Mouse (Mus musculus): ENCODE data around the gene Rpl7l1. TPM values are rescaled to one million over a fixed set of nuclear protein-coding genes. Genes with fewer than 3 reads are reported as not detected.

The Rpl7l1 gene
- 93.4 and 108 TPM in 2 replicates for polyA plus RNA-seq (2015; fragmentation: Nextera tagmentation; extraction: Ambion mirVana)

- H3K4me2 ChIP-seq = peak within 1 kb of the TSS; percentile 79
- H3K9ac ChIP-seq = peak within 1 kb of the TSS; percentile 85
- peak within 1 kb of the TSS; percentile 72 for H3K4me3 ChIP-seq
- peaks cover 17% of the 10 kb centered on the region for H3K4me1 ChIP-seq (replicated peaks)
- peaks cover 32% of the 10 kb centered on the region for H3K36me3 ChIP-seq
- H3K27ac ChIP-seq (replicated peaks) = peak within 1 kb of the TSS; percentile 92
- no peaks in the 10 kb centered on the region for H3K9me3 ChIP-seq
- no peaks in the 10 kb centered on the region for H3K27me3 ChIP-seq
- peak; percentile 97 for ATAC-seq (ENCODE audit: low read depth)
- WGBS = 1% methylated on average over 44 of the region's 44 CpGs
These were observed at the start of gene Rpl7l1 for GRCm38 (mm10) chr17:46782341-46783221. Gene Rpl7l1 (minus strand): TSS chr17:46782672.

- WGBS = 82% methylated on average over 11 of the region's 11 CpGs
These were observed 47.5 kb upstream of the Rpl7l1 start for GRCm38 (mm10) chr17:46829856-46830535.

GRCm38 (mm10) chr17:46828935-46829334 is 46.5 kb upstream of the Rpl7l1 start:
- Histone ChIP-seq H3K9me3 (no peaks in the 10 kb centered on the region), H3K9ac (no peak overlapping the region), H3K36me3 (peaks cover 56% of the 10 kb centered on the region), H3K4me2 (no peak overlapping the region), H3K27ac (replicated peaks) (no peak overlapping the region), H3K4me3 (no peak overlapping the region), H3K4me1 (replicated peaks) (0 out of 2 replicates have a peak, but pooled peaks cover 7% of the 10 kb centered on the region), H3K27me3 (no peaks in the 10 kb centered on the region)
- WGBS = 94% methylated on average over 3 of the region's 3 CpGs
- ATAC-seq (ENCODE audit: low read depth) = no peak

More at GRCm38 (mm10) chr17:46829856-46830535, 47.5 kb upstream of the Rpl7l1 start:
- Histone ChIP-seq H3K27ac (replicated peaks) (no peak overlapping the region), H3K4me2 (no peak overlapping the region), H3K27me3 (no peaks in the 10 kb centered on the region), H3K4me1 (replicated peaks) (0 out of 2 replicates have a peak, but pooled peaks cover 7% of the 10 kb centered on the region), H3K4me3 (no peak overlapping the region), H3K9me3 (no peaks in the 10 kb centered on the region), H3K9ac (no peak overlapping the region), H3K36me3 (peaks cover 45% of the 10 kb centered on the region)
- no peak for ATAC-seq (ENCODE audit: low read depth)

- ATAC-seq (ENCODE audit: low read depth) = no peak
- H3K36me3 ChIP-seq = peaks cover 94% of the 10 kb centered on the region
- WGBS = 95% methylated on average over 8 of the region's 8 CpGs
These were observed 40.6 kb upstream of the Rpl7l1 start for GRCm38 (mm10) chr17:46823091-46823490.

GRCm38 (mm10) chr17:46820628-46821027 is 38.2 kb upstream of the Rpl7l1 start:
- 91% methylated on average over 7 of the region's 7 CpGs for WGBS
- no peak overlapping the region for H3K9ac ChIP-seq
- H3K9me3 ChIP-seq = no peaks in the 10 kb centered on the region
- no peak overlapping the region for H3K27ac ChIP-seq (replicated peaks)
- H3K36me3 ChIP-seq = peaks cover 80% of the 10 kb centered on the region
- no peak overlapping the region for H3K4me2 ChIP-seq
- no peak for ATAC-seq (ENCODE audit: low read depth)
- H3K4me1 ChIP-seq (replicated peaks) = no peaks in the 10 kb centered on the region
- no peak overlapping the region for H3K4me3 ChIP-seq
- H3K27me3 ChIP-seq = no peaks in the 10 kb centered on the region

More at GRCm38 (mm10) chr17:46823091-46823490, 40.6 kb upstream of the Rpl7l1 start:
- Histone ChIP-seq H3K27ac (replicated peaks) (no peak overlapping the region), H3K9me3 (no peaks in the 10 kb centered on the region), H3K27me3 (no peaks in the 10 kb centered on the region), H3K9ac (no peak overlapping the region), H3K4me2 (no peak overlapping the region), H3K4me3 (no peak overlapping the region), H3K4me1 (replicated peaks) (no peaks in the 10 kb centered on the region)

- no peak overlapping the region for H3K27ac ChIP-seq (replicated peaks)
- ATAC-seq (ENCODE audit: low read depth) = no peak
- H3K4me1 ChIP-seq (replicated peaks) = no peaks in the 10 kb centered on the region
- peaks cover 71% of the 10 kb centered on the region for H3K36me3 ChIP-seq
- no peaks in the 10 kb centered on the region for H3K9me3 ChIP-seq
- 88% methylated on average over 12 of the region's 12 CpGs for WGBS
- H3K9ac ChIP-seq = no peak overlapping the region
- no peaks in the 10 kb centered on the region for H3K27me3 ChIP-seq
- no peak overlapping the region for H3K4me2 ChIP-seq
- H3K4me3 ChIP-seq = no peak overlapping the region
These were observed 35.3 kb upstream of the Rpl7l1 start for GRCm38 (mm10) chr17:46817734-46818158.

GRCm38 (mm10) chr17:46816306-46816705 is 33.8 kb upstream of the Rpl7l1 start:
- no peak overlapping the region for H3K27ac ChIP-seq (replicated peaks)
- no peak overlapping the region for H3K9ac ChIP-seq
- H3K9me3 ChIP-seq = no peaks in the 10 kb centered on the region
- WGBS = 75% methylated on average over 13 of the region's 13 CpGs
- H3K4me3 ChIP-seq = no peak overlapping the region
- peaks cover 72% of the 10 kb centered on the region for H3K36me3 ChIP-seq
- 0 out of 2 replicates have a peak, but pooled peaks cover 3% of the 10 kb centered on the region for H3K4me1 ChIP-seq (replicated peaks)
- H3K27me3 ChIP-seq = no peaks in the 10 kb centered on the region
- H3K4me2 ChIP-seq = no peak overlapping the region
- no peak for ATAC-seq (ENCODE audit: low read depth)

GRCm38 (mm10) chr17:46814497-46814896 is 32.0 kb upstream of the Rpl7l1 start:
- Histone ChIP-seq H3K9me3 (no peaks in the 10 kb centered on the region), H3K27ac (replicated peaks) (no peak overlapping the region), H3K9ac (no peak overlapping the region), H3K4me1 (replicated peaks) (0 out of 2 replicates have a peak, but pooled peaks cover 3% of the 10 kb centered on the region), H3K4me2 (no peak overlapping the region), H3K27me3 (no peaks in the 10 kb centered on the region), H3K36me3 (peaks cover 72% of the 10 kb centered on the region), H3K4me3 (no peak overlapping the region)
- ATAC-seq (ENCODE audit: low read depth) = no peak
- 95% methylated on average over 6 of the region's 6 CpGs for WGBS

GRCm38 (mm10) chr17:46813637-46814036 is 31.2 kb upstream of the Rpl7l1 start:
- Histone ChIP-seq H3K4me1 (replicated peaks) (0 out of 2 replicates have a peak, but pooled peaks cover 3% of the 10 kb centered on the region), H3K9ac (no peak overlapping the region), H3K4me2 (no peak overlapping the region), H3K9me3 (no peaks in the 10 kb centered on the region), H3K36me3 (peaks cover 72% of the 10 kb centered on the region), H3K4me3 (no peak overlapping the region), H3K27me3 (no peaks in the 10 kb centered on the region), H3K27ac (replicated peaks) (no peak overlapping the region)
- 87% methylated on average over 8 of the region's 8 CpGs for WGBS
- no peak for ATAC-seq (ENCODE audit: low read depth)

GRCm38 (mm10) chr17:46812442-46812841 is 30.0 kb upstream of the Rpl7l1 start:
- no peak overlapping the region for H3K9ac ChIP-seq
- H3K4me1 ChIP-seq (replicated peaks) = 0 out of 2 replicates have a peak, but pooled peaks cover 3% of the 10 kb centered on the region
- no peaks in the 10 kb centered on the region for H3K27me3 ChIP-seq
- H3K4me3 ChIP-seq = no peak overlapping the region
- no peak overlapping the region for H3K4me2 ChIP-seq
- no peak overlapping the region; the same call in 1 of the 2 replicates for H3K27ac ChIP-seq (replicated peaks)
- ATAC-seq (ENCODE audit: low read depth) = no peak
- H3K9me3 ChIP-seq = no peaks in the 10 kb centered on the region
- peaks cover 75% of the 10 kb centered on the region for H3K36me3 ChIP-seq
- WGBS = 70% methylated on average over 1 of the region's 1 CpGs

- no peak overlapping the region for H3K9ac ChIP-seq
- H3K9me3 ChIP-seq = no peaks in the 10 kb centered on the region
- no peak overlapping the region for H3K4me2 ChIP-seq
- H3K27me3 ChIP-seq = no peaks in the 10 kb centered on the region
- H3K4me3 ChIP-seq = no peak overlapping the region
- H3K36me3 ChIP-seq = peaks cover 86% of the 10 kb centered on the region
- no peak overlapping the region for H3K27ac ChIP-seq (replicated peaks)
- ATAC-seq (ENCODE audit: low read depth) = no peak
- 0 out of 2 replicates have a peak, but pooled peaks cover 3% of the 10 kb centered on the region for H3K4me1 ChIP-seq (replicated peaks)
- WGBS = 90% methylated on average over 3 of the region's 3 CpGs
These were observed 28.2 kb upstream of the Rpl7l1 start for GRCm38 (mm10) chr17:46810672-46811071.

Measured in neural tube, embryonic 13.5 days (tissue).